Mouse (Mus musculus) embryonic facial prominence, embryonic 10.5 days (tissue): ENCODE data around the gene Ttc9. TPM values are rescaled to one million over a fixed set of nuclear protein-coding genes. Genes with fewer than 3 reads are reported as not detected.

Source experiments
- DNase-seq: peaks from one replicate; pipeline ENCODE4 v3.0.0-alpha.2; 2017; ENCODE audit warnings: low spot score
- H3K27ac ChIP-seq: fragments of 300-500 bp; sonication (generic); replicated peaks from 2 replicates; pipeline ENCODE4 v1.5.1; 2016; ENCODE audit warnings: mild to moderate bottlenecking
- H3K27me3 ChIP-seq: fragments of 300-500 bp; sonication (generic); replicated peaks from 2 replicates; pipeline ENCODE4 v1.6.1; 2016; ENCODE audit warnings: low read depth, mild to moderate bottlenecking; ENCODE audit not compliant: poor library complexity, severe bottlenecking
- H3K36me3 ChIP-seq: fragments of 300-500 bp; sonication (generic); replicated peaks from 2 replicates; pipeline ENCODE4 v1.6.1; 2016; ENCODE audit warnings: mild to moderate bottlenecking, moderate library complexity
- H3K4me1 ChIP-seq: fragments of 300-500 bp; sonication (generic); 2 replicates; pipeline ENCODE4 v1.6.1; 2016
- H3K4me3 ChIP-seq: fragments of 300-500 bp; sonication (generic); 2 replicates; pipeline ENCODE4 v1.5.1; 2016; ENCODE audit warnings: mild to moderate bottlenecking, moderate library complexity
- H3K9me3 ChIP-seq: fragments of 300-500 bp; sonication (generic); 2 replicates; pipeline ENCODE4 v1.6.1; 2016; ENCODE audit warnings: mild to moderate bottlenecking
- WGBS: fragments of 180-500 bp; shearing (Covaris S2); methylation state at CpG from one replicate; pipeline ENCODE4 v1.1.7; 2016; 5-methylcytosine and 5-hydroxymethylcytosine counted together
- polyA plus RNA-seq: library from polyadenylated mRNA; unstranded; fragments of >200 nt; fragmentation: Nextera tagmentation; extraction: Ambion mirVana; gene quantifications from 2 replicates; pipeline ENCODE4 v1.2.1, GENCODE M21; 2016

Gene Ttc9
- 1.2 and 1.6 TPM in 2 replicates for polyA plus RNA-seq

- H3K36me3 ChIP-seq = no peaks in the 10 kb centered on the region
- H3K4me1 ChIP-seq = peaks cover 23% of the 10 kb centered on the region
- peak within 1 kb of the TSS; percentile 84 for H3K27ac ChIP-seq
- peak within 1 kb of the TSS; percentile 75 for H3K4me3 ChIP-seq
- WGBS = under 1% methylated on average over 82 of the region's 82 CpGs
- DNase-seq = peak; percentile 70
- H3K27me3 ChIP-seq = peaks cover 74% of the 10 kb centered on the region
- H3K9me3 ChIP-seq = no peaks in the 10 kb centered on the region
Observed at GRCm38 (mm10) chr12:81630915-81631660, at the start of gene Ttc9. Gene Ttc9, plus strand, starts transcription at chr12:81631249.

DNA sequence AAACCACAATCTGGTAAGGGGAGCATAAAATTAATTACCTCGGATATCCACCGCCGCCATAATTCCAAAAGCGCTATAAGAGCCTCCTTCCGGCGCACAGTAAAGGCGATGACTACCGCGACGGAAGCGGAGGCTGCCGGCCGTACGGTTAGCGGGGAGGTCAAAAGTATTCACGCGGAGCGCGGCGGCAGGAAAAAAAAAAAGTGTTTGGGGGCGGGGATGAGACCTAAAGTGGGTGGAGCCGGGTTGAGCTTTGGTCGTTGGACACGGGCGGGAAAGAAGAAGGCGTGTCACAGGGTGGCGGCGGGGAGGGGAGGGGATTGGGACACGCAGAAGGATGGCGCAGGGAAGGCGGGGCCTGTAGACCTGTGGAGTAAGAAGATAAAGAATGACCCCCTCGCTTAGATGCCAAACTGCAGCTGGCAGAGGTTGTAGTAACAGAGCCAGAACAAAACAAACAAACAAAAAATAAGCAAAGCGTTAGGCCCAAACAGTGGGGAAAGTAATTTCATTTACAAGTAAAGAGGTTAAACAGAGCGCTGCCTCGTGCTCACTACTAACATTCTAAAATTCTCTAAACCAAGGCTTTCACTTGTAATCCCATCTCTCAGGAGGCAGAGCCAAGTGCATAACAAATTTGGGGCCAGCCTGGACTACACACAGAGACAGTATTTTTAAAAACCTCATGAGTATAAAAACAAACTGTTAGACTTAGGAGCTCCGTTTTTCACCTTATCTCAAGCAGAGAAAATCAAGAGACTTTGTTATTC is 36.0 kb upstream of the Ttc9 start, which contains the start of gene Med6:
Med6 (minus strand) TSS at position 107 of the 770 bp plus-strand sequence.
- WGBS = 2% methylated on average over 36 of the region's 36 CpGs
- Histone ChIP-seq H3K4me3 (peak within 1 kb of the TSS; percentile 83), H3K9me3 (no peaks in the 10 kb centered on the region), H3K4me1 (peaks cover 7% of the 10 kb centered on the region; the same call in 1 of the 2 replicates), H3K36me3 (peaks cover 12% of the 10 kb centered on the region), H3K27me3 (no peaks in the 10 kb centered on the region), H3K27ac (peak within 1 kb of the TSS; percentile 86)
- DNase-seq = peak; percentile 98

- DNase-seq = no peak
- no peak overlapping the region for H3K27ac ChIP-seq
- no peaks in the 10 kb centered on the region for H3K27me3 ChIP-seq
- 80% methylated on average over 8 of the region's 8 CpGs for WGBS
- H3K36me3 ChIP-seq = no peaks in the 10 kb centered on the region
- no peaks in the 10 kb centered on the region for H3K9me3 ChIP-seq
- peaks cover 7% of the 10 kb centered on the region; the same call in 1 of the 2 replicates for H3K4me1 ChIP-seq
- H3K4me3 ChIP-seq = no peak overlapping the region
Observed at GRCm38 (mm10) chr12:81596547-81597262, 34.3 kb upstream of the Ttc9 start.

DNA sequence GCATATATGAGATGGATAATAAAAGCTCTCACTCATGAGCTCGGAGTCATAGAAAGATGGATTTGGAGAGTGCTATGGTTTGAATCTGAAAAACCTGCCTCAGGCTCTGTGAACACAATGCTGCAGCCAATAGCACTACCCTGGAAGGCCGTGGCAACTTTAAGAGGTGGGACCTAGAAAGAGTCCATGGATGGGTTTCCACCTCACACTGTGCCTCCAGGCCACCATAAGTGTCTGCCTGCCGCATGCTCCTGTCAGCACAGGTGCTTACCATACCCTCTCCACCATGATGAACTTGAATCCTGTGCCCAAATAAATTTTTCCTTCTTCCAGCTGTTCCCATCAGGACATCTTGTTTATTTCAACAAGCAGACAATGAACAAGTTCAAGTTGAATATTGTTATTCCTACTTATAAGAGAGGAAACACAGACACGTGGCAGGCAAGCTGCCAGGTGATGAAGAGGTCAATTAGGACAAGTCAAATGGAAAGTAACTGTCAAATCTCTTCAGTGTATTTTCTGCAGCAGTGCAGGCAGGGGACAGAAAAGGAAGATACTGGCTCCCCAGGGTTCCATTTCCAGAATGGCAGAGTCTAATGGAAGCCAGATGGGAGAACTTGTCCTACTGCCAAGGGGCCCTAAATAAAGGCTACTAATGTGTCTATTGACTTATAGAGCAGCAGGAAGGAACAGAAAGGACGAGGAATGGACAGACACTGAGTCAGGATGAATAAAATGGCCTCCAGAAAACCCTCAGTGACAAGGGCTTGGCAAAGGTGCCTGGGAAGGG is 25.9 kb upstream of the Ttc9 start:
- Histone ChIP-seq H3K27ac (no peak overlapping the region), H3K9me3 (no peaks in the 10 kb centered on the region), H3K36me3 (no peaks in the 10 kb centered on the region), H3K4me3 (no peak overlapping the region), H3K27me3 (no peaks in the 10 kb centered on the region), H3K4me1 (no peaks in the 10 kb centered on the region)
- WGBS = 55% methylated on average over 5 of the region's 5 CpGs
- DNase-seq = no peak

DNA sequence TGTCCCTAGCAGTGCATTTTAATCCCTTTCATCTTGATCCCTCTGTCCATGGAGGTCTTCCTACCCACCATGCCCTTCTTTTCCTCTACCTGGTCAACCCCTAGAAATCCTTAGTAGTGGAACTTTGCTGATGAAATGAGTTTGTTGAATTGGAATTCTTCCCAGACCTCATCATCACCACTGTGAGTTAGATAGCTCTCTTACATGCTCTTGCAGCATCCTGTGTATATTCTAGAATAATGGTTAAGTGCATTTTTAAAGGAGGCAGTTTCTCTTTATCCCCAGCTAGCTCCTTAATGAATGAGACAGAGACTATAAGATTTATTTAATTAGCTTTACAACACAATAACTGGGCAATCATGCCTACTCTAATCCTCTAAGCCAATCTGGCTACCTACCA is 21.6 kb upstream of the Ttc9 start:
- no peaks in the 10 kb centered on the region for H3K4me1 ChIP-seq
- no peaks in the 10 kb centered on the region for H3K36me3 ChIP-seq
- H3K9me3 ChIP-seq = no peaks in the 10 kb centered on the region
- H3K27ac ChIP-seq = no peak overlapping the region
- no peak for DNase-seq
- H3K27me3 ChIP-seq = 0 out of 2 replicates have a peak, but pooled peaks cover 4% of the 10 kb centered on the region
- H3K4me3 ChIP-seq = no peak overlapping the region

DNA sequence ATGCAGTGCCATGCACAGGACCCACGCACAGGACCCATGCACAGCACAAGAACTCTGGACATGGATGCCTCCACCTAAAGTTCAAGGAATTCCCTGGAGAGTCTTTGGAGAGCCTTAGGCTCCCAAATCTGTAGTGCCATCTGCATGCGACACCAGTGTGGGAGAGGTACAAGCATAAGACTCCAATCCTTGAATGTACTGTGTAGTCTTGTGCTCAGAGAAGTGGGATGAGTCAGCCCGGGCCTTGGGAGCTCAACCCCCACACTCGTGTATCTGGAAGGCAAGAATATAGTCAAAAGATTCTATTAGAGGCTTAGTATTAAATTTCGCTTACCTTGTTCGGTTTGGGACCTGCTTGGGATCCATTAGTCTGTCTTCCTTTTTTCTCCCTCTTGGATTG is 15.2 kb upstream of the Ttc9 start:
- no peaks in the 10 kb centered on the region for H3K36me3 ChIP-seq
- 0 out of 2 replicates have a peak, but pooled peaks cover 4% of the 10 kb centered on the region for H3K27me3 ChIP-seq
- no peaks in the 10 kb centered on the region for H3K9me3 ChIP-seq
- DNase-seq = no peak
- H3K27ac ChIP-seq = no peak overlapping the region
- no peaks in the 10 kb centered on the region for H3K4me1 ChIP-seq
- H3K4me3 ChIP-seq = no peak overlapping the region
- WGBS = 83% methylated on average over 6 of the region's 6 CpGs

DNA sequence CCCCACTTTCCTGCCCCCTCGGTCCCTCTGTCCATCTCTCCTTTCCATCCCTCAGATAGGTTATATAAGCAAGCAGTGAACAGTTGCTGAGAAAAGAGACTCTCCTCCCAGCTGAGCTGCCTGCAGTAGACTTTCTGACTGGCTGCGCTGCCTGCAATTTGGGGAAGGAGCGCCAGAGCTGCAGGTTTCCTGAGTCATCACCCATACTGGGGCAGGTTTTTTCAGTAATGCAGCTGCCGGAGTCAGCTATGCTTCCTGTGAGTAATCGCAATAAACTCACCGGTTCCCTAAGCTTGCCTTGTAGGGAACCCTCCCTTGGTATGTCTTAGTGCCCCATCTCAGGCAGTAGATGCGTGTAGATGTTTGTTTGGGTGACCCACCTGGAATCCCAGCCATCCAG is 14.1 kb upstream of the Ttc9 start:
- no peak overlapping the region for H3K27ac ChIP-seq
- no peak for DNase-seq
- 81% methylated on average over 7 of the region's 7 CpGs for WGBS
- no peaks in the 10 kb centered on the region for H3K27me3 ChIP-seq
- no peaks in the 10 kb centered on the region for H3K36me3 ChIP-seq
- no peaks in the 10 kb centered on the region for H3K4me1 ChIP-seq
- H3K4me3 ChIP-seq = no peak overlapping the region
- H3K9me3 ChIP-seq = no peaks in the 10 kb centered on the region

- WGBS = 22% methylated on average over 5 of the region's 5 CpGs
Observed at GRCm38 (mm10) chr12:81619302-81619701, 11.7 kb upstream of the Ttc9 start.

GRCm38 (mm10) chr12:81623377-81623776 is 7.7 kb upstream of the Ttc9 start:
- peaks cover 25% of the 10 kb centered on the region for H3K27me3 ChIP-seq
- H3K4me3 ChIP-seq = no peak overlapping the region
- WGBS = 75% methylated on average over 4 of the region's 4 CpGs
- no peaks in the 10 kb centered on the region for H3K4me1 ChIP-seq
- H3K9me3 ChIP-seq = no peaks in the 10 kb centered on the region
- H3K27ac ChIP-seq = no peak overlapping the region
- DNase-seq = no peak
- no peaks in the 10 kb centered on the region for H3K36me3 ChIP-seq

More at GRCm38 (mm10) chr12:81619302-81619701, 11.7 kb upstream of the Ttc9 start:
- no peaks in the 10 kb centered on the region for H3K36me3 ChIP-seq
- H3K27ac ChIP-seq = no peak overlapping the region
- H3K9me3 ChIP-seq = no peaks in the 10 kb centered on the region
- no peaks in the 10 kb centered on the region for H3K27me3 ChIP-seq
- no peak overlapping the region for H3K4me3 ChIP-seq
- no peaks in the 10 kb centered on the region for H3K4me1 ChIP-seq
- DNase-seq = peak; percentile 78

DNA sequence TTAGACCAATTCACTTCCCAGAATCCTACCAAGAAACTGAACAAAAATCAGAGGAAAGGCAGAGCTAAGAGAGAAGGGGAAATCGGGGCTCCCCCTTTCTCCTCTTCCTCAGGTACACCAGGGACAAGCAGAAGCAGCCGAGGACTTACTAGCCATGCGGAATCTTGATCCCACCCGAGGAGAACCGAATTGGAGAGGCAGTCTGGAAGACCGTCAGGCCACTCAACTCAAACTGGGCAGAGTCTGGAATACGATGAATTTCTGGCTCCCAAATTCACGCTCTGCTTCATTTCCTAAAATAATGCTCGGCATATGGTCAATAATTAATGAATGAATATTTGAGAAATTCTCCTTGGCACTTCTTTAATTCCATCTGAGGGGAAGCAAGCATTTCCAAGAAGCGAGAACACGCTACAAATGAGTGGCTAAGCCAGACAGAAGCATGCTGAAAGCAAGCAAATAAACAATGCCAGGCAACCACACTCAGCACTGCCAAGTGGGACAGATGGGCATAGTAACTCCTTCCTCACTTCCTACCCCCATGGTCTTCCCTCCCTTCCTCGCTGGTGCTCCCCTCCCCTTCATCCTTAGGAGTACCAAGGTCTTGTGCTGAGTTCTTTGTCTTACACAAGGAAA is 4.7 kb upstream of the Ttc9 start:
- no peaks in the 10 kb centered on the region for H3K36me3 ChIP-seq
- peaks cover 12% of the 10 kb centered on the region for H3K4me1 ChIP-seq
- H3K27ac ChIP-seq = no peak overlapping the region
- H3K27me3 ChIP-seq = peaks cover 55% of the 10 kb centered on the region
- no peaks in the 10 kb centered on the region for H3K9me3 ChIP-seq
- 83% methylated on average over 12 of the region's 12 CpGs for WGBS
- no peak overlapping the region for H3K4me3 ChIP-seq
- DNase-seq = no peak

DNA sequence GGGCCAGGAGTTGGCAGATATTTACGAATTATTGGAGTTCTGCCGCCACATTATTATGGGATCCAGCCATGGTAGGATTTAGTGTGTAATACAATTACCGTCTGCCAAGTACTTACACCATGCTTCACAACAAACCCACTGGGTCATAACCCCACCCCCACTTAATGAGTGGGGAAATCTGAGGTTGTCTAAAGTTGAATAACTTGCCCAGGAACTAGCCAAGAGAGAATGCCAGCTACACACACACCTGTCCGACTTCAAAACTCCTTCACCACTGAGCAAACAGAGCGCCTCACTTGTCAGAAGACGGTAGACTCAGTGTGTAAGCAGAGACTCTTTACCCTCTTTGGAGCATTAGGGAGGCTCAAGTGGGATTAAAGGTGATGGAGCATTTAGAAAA is 3.6 kb upstream of the Ttc9 start:
- Histone ChIP-seq H3K9me3 (no peaks in the 10 kb centered on the region), H3K27me3 (peaks cover 66% of the 10 kb centered on the region), H3K4me3 (no peak overlapping the region), H3K4me1 (peaks cover 23% of the 10 kb centered on the region), H3K27ac (no peak overlapping the region), H3K36me3 (no peaks in the 10 kb centered on the region)
- DNase-seq = no peak
- WGBS = 80% methylated on average over 6 of the region's 6 CpGs
